Mouse (Mus musculus) stomach, postnatal 0 days (tissue): Measurements from ENCODE around the gene Ppid.
A peak's percentile ranks its signal among the peaks of the same experiment; 100 is the strongest.

Source experiments
- CTCF ChIP-seq: IDR thresholded peaks from 2 replicates; pipeline ENCODE4 v1.5.1; 2016; ENCODE audit warnings: antibody characterized with exemption, low read depth, mild to moderate bottlenecking, moderate library complexity
- EP300 ChIP-seq: optimal IDR thresholded peaks from 2 replicates; pipeline ENCODE3; 2016; ENCODE audit warnings: antibody characterized with exemption

- TF ChIP-seq CTCF (peak; percentile 59), EP300 (no peak)
Measured at GRCm38 (mm10) chr3:79627484-79628181, 36.5 kb downstream of the Ppid start.
